Mouse (Mus musculus): ENCODE data around the gene Ccdc93. TPM values are rescaled to one million over a fixed set of nuclear protein-coding genes. Genes with fewer than 3 reads are reported as not detected.

Ccdc93 gene
- 20.2 TPM for polyA plus RNA-seq (2017; shearing (Covaris generic))

DNA sequence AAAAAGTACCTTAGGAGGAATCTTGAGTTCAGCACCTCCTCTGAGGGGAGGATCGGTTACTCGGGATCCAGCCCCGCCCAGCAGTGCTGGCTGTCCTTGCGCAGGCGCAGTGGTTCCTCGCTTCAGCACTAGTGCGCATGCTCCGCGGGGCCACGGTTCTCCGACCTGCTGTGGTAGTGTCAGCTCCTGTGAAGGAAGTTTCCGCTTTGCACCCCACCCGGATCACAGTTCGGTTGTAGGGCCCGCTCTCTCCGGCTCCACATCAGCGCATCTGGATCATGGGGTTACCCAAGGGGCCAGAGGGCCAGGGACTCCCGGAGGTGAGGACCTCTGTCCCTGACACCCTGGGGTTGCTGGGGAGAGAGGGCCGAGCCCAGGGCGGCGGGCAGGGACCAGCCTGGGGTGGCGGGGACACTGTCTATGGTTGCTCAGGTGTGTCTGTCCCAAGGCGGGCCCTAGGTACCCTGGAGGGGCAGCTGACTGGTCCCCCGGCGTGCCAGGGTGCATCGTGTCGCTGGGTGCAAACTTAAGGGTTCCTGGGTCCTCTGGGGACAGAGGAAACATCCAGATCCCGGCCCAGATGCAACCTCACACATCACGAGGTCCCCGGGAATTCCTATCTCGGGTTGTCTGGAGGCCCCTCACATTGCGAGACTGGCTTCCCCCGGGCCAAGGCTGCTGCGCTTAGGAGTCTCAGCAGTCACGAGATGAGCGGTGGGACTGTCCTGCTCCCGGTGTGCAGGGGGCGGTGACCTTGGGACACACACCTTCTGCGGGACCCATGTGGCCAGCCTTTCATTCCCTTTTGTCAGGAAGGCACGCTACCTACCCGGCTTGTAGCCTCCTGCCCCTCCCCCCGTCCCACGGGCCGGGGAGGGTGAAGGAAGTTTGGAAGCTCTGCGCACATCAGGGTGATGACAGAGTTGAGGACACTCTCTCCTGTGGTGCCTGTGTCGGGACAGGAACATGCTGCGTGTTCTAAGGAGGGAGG lies at the start of gene Ccdc93:
Gene Ccdc93 (plus strand): TSS at position 112 of the 991 bp plus-strand sequence.

DNA sequence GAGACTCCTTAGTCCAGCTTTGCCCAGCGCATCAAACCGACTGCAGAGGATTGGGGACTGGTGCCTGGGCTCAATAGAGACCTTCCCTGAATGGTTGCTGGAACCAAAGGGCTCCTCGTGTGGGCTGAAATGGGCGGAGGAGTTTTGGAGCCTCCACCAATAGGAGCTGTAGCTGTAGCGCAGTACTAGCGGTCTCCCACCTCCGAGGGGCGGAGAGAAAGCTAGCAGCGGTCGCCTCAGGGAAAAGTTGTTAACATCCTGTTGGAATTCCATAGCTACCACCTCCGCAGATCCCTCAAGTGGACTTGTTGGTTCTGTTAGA lies 97.5 kb downstream of the Ccdc93 start, which contains the start of gene Htr5b:
Gene Htr5b (minus strand): TSS at position 67 of the 322 bp plus-strand sequence.

Other genes starting within 250 kb of the Ccdc93 start
- 33.1 TPM for gene Insig2, start 98.5 kb upstream of the Ccdc93 start, polyA plus RNA-seq (2017; shearing (Covaris generic))
- gene Htr5b, start 97.4 kb downstream of the Ccdc93 start, polyA plus RNA-seq (2017; shearing (Covaris generic)), result not detected
- 65.7 TPM for gene Ddx18, start 136.9 kb downstream of the Ccdc93 start, polyA plus RNA-seq (2017; shearing (Covaris generic))

Data from effector memory CD4-positive, alpha-beta T cell, adult 5 months (primary cell).